Mouse (Mus musculus) layer of hippocampus, postnatal 10 days (tissue): ENCODE data around the gene Osbpl7. TPM values are rescaled to one million over a fixed set of nuclear protein-coding genes. Genes with fewer than 3 reads are reported as not detected.

Experiments used
- DNase-seq, 2 experiments: peaks; one replicate each; pipeline ENCODE4 v3.0.0; 2021; ENCODE audit warnings: low spot score in 2 of 2
- microRNA-seq, 2 experiments: library from miRNA; unstranded; fragments of <30 nt; microRNA quantifications; one replicate each; pipeline ENCODE4 v1.2.0; 2021
- total RNA-seq, 2 experiments: library from RNA; stranded (reverse); gene quantifications; 2 replicates each; pipeline ENCODE4 v1.2.3; 2021

The Osbpl7 gene
- total RNA-seq, 2 experiments from 2014 or later: 12.9 to 13.5 TPM

- no peak for DNase-seq
Measured at GRCm38 (mm10) chr11:97080291-97080690, 29.9 kb downstream of the Osbpl7 start.

- DNase-seq: peak in 1 of 2 experiments; percentile 37
Measured at GRCm38 (mm10) chr11:97082977-97083376, 32.5 kb downstream of the Osbpl7 start.

GRCm38 (mm10) chr11:97083401-97084140 is 33.1 kb downstream of the Osbpl7 start:
- DNase-seq: peak in 1 of 2 experiments; percentile 14

- DNase-seq: no peak
Measured at GRCm38 (mm10) chr11:97084821-97085505, 34.5 kb downstream of the Osbpl7 start.

- no peak for DNase-seq
Measured at GRCm38 (mm10) chr11:97086365-97086764, 35.9 kb downstream of the Osbpl7 start.

GRCm38 (mm10) chr11:97094600-97094999 is 44.2 kb downstream of the Osbpl7 start:
- DNase-seq: no peak

- DNase-seq: peak in 1 of 2 experiments; percentile 33
Measured at GRCm38 (mm10) chr11:97098791-97099190, 48.4 kb downstream of the Osbpl7 start.

- DNase-seq: peak; percentile 74 to 81
Measured at GRCm38 (mm10) chr11:97101722-97102121, 51.3 kb downstream of the Osbpl7 start.

- no peak for DNase-seq
Measured at GRCm38 (mm10) chr11:97103163-97104090, 53.0 kb downstream of the Osbpl7 start.

GRCm38 (mm10) chr11:97104091-97104483 is 53.7 kb downstream of the Osbpl7 start:
- DNase-seq: no peak

- DNase-seq: no peak
Measured at GRCm38 (mm10) chr11:97108976-97109375, 58.5 kb downstream of the Osbpl7 start.

- DNase-seq: no peak
Measured at GRCm38 (mm10) chr11:97112519-97113125, 62.2 kb downstream of the Osbpl7 start.

GRCm38 (mm10) chr11:97114671-97115601 is 64.5 kb downstream of the Osbpl7 start, which contains the start of gene Tbx21:
TSS of gene Tbx21 (minus strand) at chr11:97115331.
- no peak for DNase-seq

- DNase-seq: no peak
Measured at GRCm38 (mm10) chr11:97115797-97116196, 65.4 kb downstream of the Osbpl7 start.

Small RNA genes within 50 kb of the gene (microRNA-seq; reads per million reads assigned to microRNA genes)
- gene Mir8103: 0.22 to 0.59 reads per million in 2 experiments

Other genes starting within 250 kb of the Osbpl7 start
- 100 to 1,000 TPM; 183 to 193 TPM for gene Nfe2l1, start 220.7 kb upstream of the Osbpl7 start, total RNA-seq
- 1 to 10 TPM; 4.2 to 5.6 TPM for gene Copz2, start 200.8 kb upstream of the Osbpl7 start, total RNA-seq
- 10 to 100 TPM; 53.4 to 59.6 TPM for gene Cdk5rap3, start 134.1 kb upstream of the Osbpl7 start, total RNA-seq
- gene Prr15l, start 122.5 kb upstream of the Osbpl7 start, total RNA-seq: not detected
- gene Pnpo, start 106.6 kb upstream of the Osbpl7 start, total RNA-seq: 10 to 100 TPM; 28.0 to 28.8 TPM
- 10 to 100 TPM; 11.5 to 12.0 TPM for gene Sp2, start 67.7 kb upstream of the Osbpl7 start, total RNA-seq
- gene Sp6, start 37.2 kb upstream of the Osbpl7 start, total RNA-seq: 1 to 10 TPM; 1.4 TPM
- gene Scrn2, start 20.7 kb upstream of the Osbpl7 start, total RNA-seq: 1 to 10 TPM; 5.2 to 6.3 TPM
- 1 to 10 TPM in 1 of 2 experiments, under 1 TPM in 1; 0.83 to 1.6 TPM for gene Lrrc46, start 9.2 kb upstream of the Osbpl7 start, total RNA-seq
- 10 to 100 TPM; 74.4 to 76.7 TPM for gene Mrpl10, start 9.1 kb upstream of the Osbpl7 start, total RNA-seq
- under 1 TPM; 0.18 TPM for gene Tbx21, start 64.7 kb downstream of the Osbpl7 start, total RNA-seq
- gene Tbkbp1, start 100.9 kb downstream of the Osbpl7 start, total RNA-seq: 10 to 100 TPM; 54.4 to 60.4 TPM
- 100 to 1,000 TPM; 125 to 136 TPM for gene Kpnb1, start 137.3 kb downstream of the Osbpl7 start, total RNA-seq
- 100 to 1,000 TPM; 144 to 159 TPM for gene Npepps, start 230.0 kb downstream of the Osbpl7 start, total RNA-seq